Mouse (Mus musculus): ENCODE results near the gene Aars2.

- TF ChIP-seq JUND (conservative IDR thresholded peaks at IDR 0.05; ENCODE audit: low read depth, low read length) (no peak), RCOR1 (conservative IDR thresholded peaks at IDR 0.05; ENCODE audit: low read depth, low read length) (no peak), ELF1 (IDR thresholded peaks at IDR 0.05; ENCODE audit: low read depth, low read length) (no peak), TBP (conservative IDR thresholded peaks at IDR 0.05; ENCODE audit: low read depth, low read length) (no peak), POLR2A (IDR thresholded peaks at IDR 0.05; ENCODE audit: low read depth, low read length) (no peak), MAX (IDR thresholded peaks at IDR 0.05; ENCODE audit: low read length) (no peak)
Measured at GRCm38 (mm10) chr17:45543115-45543514, 36.5 kb downstream of the Aars2 start.
